Mouse (Mus musculus) MEL (cell line): ENCODE results near the gene Ada. TPM values are rescaled to one million over a fixed set of nuclear protein-coding genes. Genes with fewer than 3 reads are reported as not detected.

Experiments used
- DNase-seq: peaks from one replicate; pipeline ENCODE4 v3.0.0; 2011; ENCODE audit warnings: low read depth, low spot score
- H3K27ac ChIP-seq: 2 replicates; pipeline ENCODE4 v1.5.1; 2012; ENCODE audit warnings: low read depth, mild to moderate bottlenecking, control low read depth, low read length, moderate library complexity; ENCODE audit not compliant: control insufficient read depth
- H3K27me3 ChIP-seq, 2 experiments: fragments of 150-350 bp in 1 of 2; sonication (generic) in 1 of 2; 2 replicates each; pipeline ENCODE4 v1.6.1; 2012; ENCODE audit warnings: low read length in 2 of 2, mild to moderate bottlenecking in 2 of 2, improper control_type of control experiment in 1 of 2, moderate library complexity in 1 of 2; ENCODE audit not compliant: insufficient read depth in 2 of 2, control insufficient read depth in 1 of 2
- H3K36me3 ChIP-seq, 2 experiments: 2 replicates each; pipeline ENCODE4 v1.6.1; 2012 to 2014; ENCODE audit warnings: low read length in 2 of 2, improper control_type of control experiment in 1 of 2, inconsistent platforms in 1 of 2, mild to moderate bottlenecking in 1 of 2; ENCODE audit not compliant: insufficient read depth in 2 of 2, control insufficient read depth in 1 of 2
- H3K4me1 ChIP-seq, 2 experiments: fragments of 150-350 bp in 1 of 2; sonication (generic) in 1 of 2; 2 replicates each; pipeline ENCODE4 v1.6.1; 2012; ENCODE audit warnings: low read length in 2 of 2, improper control_type of control experiment in 1 of 2, mild to moderate bottlenecking in 1 of 2; ENCODE audit not compliant: insufficient read depth in 2 of 2, control insufficient read depth in 1 of 2
- H3K4me3 ChIP-seq, 2 experiments: fragments of 150-350 bp in 1 of 2; sonication (generic) in 1 of 2; 2 replicates each; pipeline ENCODE4 v1.5.1; 2012; ENCODE audit warnings: low read depth in 2 of 2, low read length in 2 of 2, mild to moderate bottlenecking in 2 of 2, moderate library complexity in 2 of 2, control low read depth in 1 of 2, improper control_type of control experiment in 1 of 2; ENCODE audit not compliant: control insufficient read depth in 1 of 2, insufficient read depth in 1 of 2
- H3K79me2 ChIP-seq: 2 replicates; pipeline ENCODE4 v1.6.1; 2012; ENCODE audit warnings: mild to moderate bottlenecking, low read length, moderate library complexity; ENCODE audit not compliant: control insufficient read depth, poor library complexity, insufficient read depth
- H3K9ac ChIP-seq: 2 replicates; pipeline ENCODE4 v1.6.1; 2012; ENCODE audit warnings: low read depth, mild to moderate bottlenecking, control low read depth, low read length, moderate library complexity; ENCODE audit not compliant: control insufficient read depth, poor library complexity, severe bottlenecking
- H3K9me3 ChIP-seq: fragments of 150-350 bp; sonication (generic); replicated peaks from 2 replicates; pipeline ENCODE4 v1.6.1; 2012; ENCODE audit warnings: mild to moderate bottlenecking, low read length, improper control_type of control experiment, moderate library complexity; ENCODE audit not compliant: insufficient read depth
- CHD2 ChIP-seq: IDR thresholded peaks from 2 replicates; pipeline ENCODE4 v1.6.1; 2011; ENCODE audit warnings: low read length, improper control_type of control experiment
- CTCF ChIP-seq, 3 experiments: IDR thresholded peaks in 2 of 3; conservative IDR thresholded peaks in 1 of 3; 2 replicates each; pipeline ENCODE4 v1.5.1; 2011 to 2012; ENCODE audit warnings: low read length in 3 of 3, low read depth in 2 of 3, mild to moderate bottlenecking in 2 of 3, improper control_type of control experiment in 1 of 3, inconsistent platforms in 1 of 3, mixed read lengths in 1 of 3, moderate library complexity in 1 of 3; ENCODE audit not compliant: control insufficient read depth in 1 of 3, insufficient read depth in 1 of 3, poor library complexity in 1 of 3, severe bottlenecking in 1 of 3
- E2F4 ChIP-seq: IDR thresholded peaks from 2 replicates; pipeline ENCODE4 v1.6.1; 2011; ENCODE audit warnings: low read depth, low read length, improper control_type of control experiment, borderline replicate concordance
- ELF1 ChIP-seq: IDR thresholded peaks from 2 replicates; pipeline ENCODE4 v1.6.1; 2014; ENCODE audit warnings: low read depth, mild to moderate bottlenecking, inconsistent platforms, low read length, improper control_type of control experiment, moderate library complexity
- GABPA ChIP-seq: IDR thresholded peaks from 2 replicates; pipeline ENCODE4 v1.6.1; 2012; ENCODE audit warnings: low read depth, mild to moderate bottlenecking, inconsistent platforms, low read length, improper control_type of control experiment, moderate library complexity
- GATA1 ChIP-seq: IDR thresholded peaks from 2 replicates; pipeline ENCODE4 v1.6.1; 2011; ENCODE audit warnings: low read depth, low read length, improper control_type of control experiment
- HCFC1 ChIP-seq: IDR thresholded peaks from 2 replicates; pipeline ENCODE4 v1.6.1; 2012; ENCODE audit warnings: low read depth, mild to moderate bottlenecking, inconsistent platforms, low read length, improper control_type of control experiment, moderate library complexity
- KAT2A ChIP-seq: conservative IDR thresholded peaks from 2 replicates; pipeline ENCODE4 v1.6.1; 2012; ENCODE audit warnings: low read depth, low read length, improper control_type of control experiment, inconsistent platforms
- MAX ChIP-seq: IDR thresholded peaks from 2 replicates; pipeline ENCODE4 v1.6.1; 2011; ENCODE audit warnings: low read length, improper control_type of control experiment
- MEF2A ChIP-seq: IDR thresholded peaks from 2 replicates; pipeline ENCODE4 v1.6.1; 2014; ENCODE audit warnings: low read depth, mild to moderate bottlenecking, inconsistent platforms, low read length, improper control_type of control experiment; ENCODE audit not compliant: poor library complexity, insufficient replicate concordance, severe bottlenecking; ENCODE audit errors: extremely low read depth
- MXI1 ChIP-seq: IDR thresholded peaks from 2 replicates; pipeline ENCODE4 v1.6.1; 2011; ENCODE audit warnings: mild to moderate bottlenecking, low read depth, low read length, improper control_type of control experiment
- MYB ChIP-seq: IDR thresholded peaks from 2 replicates; pipeline ENCODE4 v1.6.1; 2011; ENCODE audit warnings: mild to moderate bottlenecking, low read depth, low read length, improper control_type of control experiment
- MYC ChIP-seq: IDR thresholded peaks from 2 replicates; pipeline ENCODE4 v1.6.1; 2011; ENCODE audit warnings: low read depth, mild to moderate bottlenecking, low read length, improper control_type of control experiment, moderate library complexity
- NRF1 ChIP-seq: IDR thresholded peaks from 2 replicates; pipeline ENCODE4 v1.6.1; 2014; ENCODE audit warnings: low read depth, mild to moderate bottlenecking, inconsistent platforms, low read length, improper control_type of control experiment, moderate library complexity; ENCODE audit not compliant: poor library complexity, insufficient read depth, severe bottlenecking
- RCOR1 ChIP-seq: IDR thresholded peaks from 2 replicates; pipeline ENCODE4 v1.6.1; 2012; ENCODE audit warnings: low read depth, mild to moderate bottlenecking, inconsistent platforms, low read length, improper control_type of control experiment
- SMC3 ChIP-seq: IDR thresholded peaks from 2 replicates; pipeline ENCODE4 v1.6.1; 2011; ENCODE audit warnings: low read depth, low read length, improper control_type of control experiment
- TAL1 ChIP-seq: IDR thresholded peaks from 2 replicates; pipeline ENCODE4 v1.6.1; 2012; ENCODE audit warnings: mild to moderate bottlenecking, inconsistent platforms, low read length, moderate library complexity, mixed read lengths
- TCF12 ChIP-seq: IDR thresholded peaks from 2 replicates; pipeline ENCODE4 v1.6.1; 2014; ENCODE audit warnings: low read depth, mild to moderate bottlenecking, inconsistent platforms, low read length, improper control_type of control experiment, moderate library complexity
- USF2 ChIP-seq, 2 experiments: IDR thresholded peaks; 2 replicates each; pipeline ENCODE4 v1.6.1; 2011 to 2012; ENCODE audit warnings: improper control_type of control experiment in 2 of 2, low read length in 2 of 2, borderline replicate concordance in 1 of 2, inconsistent platforms in 1 of 2, low read depth in 1 of 2, mild to moderate bottlenecking in 1 of 2; ENCODE audit not compliant: insufficient read depth in 1 of 2
- ZC3H11A ChIP-seq: IDR thresholded peaks from 2 replicates; pipeline ENCODE4 v1.6.1; 2012; ENCODE audit warnings: low read depth, mild to moderate bottlenecking, inconsistent platforms, low read length, improper control_type of control experiment
- ZKSCAN1 ChIP-seq: IDR thresholded peaks from 2 replicates; pipeline ENCODE4 v1.6.1; 2012; ENCODE audit warnings: low read depth, mild to moderate bottlenecking, inconsistent platforms, low read length, improper control_type of control experiment, moderate library complexity
- ZMIZ1 ChIP-seq: IDR thresholded peaks from 2 replicates; pipeline ENCODE4 v1.6.1; 2012; ENCODE audit warnings: low read depth, mild to moderate bottlenecking, inconsistent platforms, low read length, improper control_type of control experiment, moderate library complexity
- ZNF384 ChIP-seq: IDR thresholded peaks from 2 replicates; pipeline ENCODE4 v1.6.1; 2012; ENCODE audit warnings: low read depth, mild to moderate bottlenecking, inconsistent platforms, low read length, improper control_type of control experiment
- polyA plus RNA-seq, 2 experiments: library from polyadenylated mRNA; stranded (reverse) in 1 of 2; unstranded in 1 of 2; fragments of >175 nt in 1 of 2; fragments of >200 nt in 1 of 2; gene quantifications; 2 replicates each; pipeline versions ENCODE4 v1.2.1 to v1.2.4; 2012; ENCODE audit warnings: low replicate concordance in 2 of 2, low read depth in 1 of 2; ENCODE audit not compliant: insufficient read length in 2 of 2, insufficient read depth in 1 of 2, missing spikeins in 1 of 2
- total RNA-seq: library from RNA; depleted of rRNA; stranded (reverse); fragments of 300-350 nt; gene quantifications from 2 replicates; pipeline ENCODE4 v1.2.3, GENCODE M21; 2012

The Ada gene
- total and polyA plus RNA-seq, 3 experiments, result 35.1 to 36.5 TPM; not detected in 1

DNA sequence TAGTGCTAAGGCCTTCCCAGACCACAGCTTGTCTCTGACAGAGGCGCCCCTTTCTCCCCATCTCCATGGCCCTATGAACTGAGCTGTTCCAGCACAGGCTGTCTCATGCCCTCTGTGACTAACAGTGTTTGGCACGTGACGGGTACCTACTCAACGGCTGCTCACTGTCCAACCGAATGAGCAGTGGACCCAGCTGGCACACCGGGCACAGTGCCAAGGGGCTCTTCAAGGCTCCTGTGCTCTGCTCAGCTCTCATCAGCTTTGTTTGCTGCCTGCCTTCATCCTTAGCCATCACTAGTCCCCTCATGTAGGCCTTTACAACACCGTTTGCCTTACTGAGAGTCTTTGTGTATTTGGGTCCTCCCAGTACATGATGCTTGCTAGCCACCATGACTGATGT lies 27.5 kb downstream of the Ada start:
- Histone ChIP-seq H3K27ac (no peak overlapping the region), H3K4me3 (no peak overlapping the region), H3K9ac (no peak overlapping the region), H3K27me3 (no peaks in the 10 kb centered on the region), H3K79me2 (no peaks in the 10 kb centered on the region), H3K9me3 (no peaks in the 10 kb centered on the region), H3K4me1 (peaks cover 0 to 4% of the 10 kb centered on the region in 2 experiments; a peak in 1 of 4 replicates), H3K36me3 (no peaks in the 10 kb centered on the region; a peak in 1 of 4 replicates)
- TF ChIP-seq CTCF (IDR thresholded peaks at IDR 0.05 in 2 of 3, conservative IDR thresholded peaks at IDR 0.05 in 1 of 3; ENCODE audit: control insufficient read depth in 1 of 3, insufficient read depth in 1 of 3, low read depth in 2 of 3, low read length in 3 of 3, poor library complexity in 1 of 3, severe bottlenecking in 1 of 3) (no peak), MYB (no peak)
- DNase-seq, result no peak

DNA sequence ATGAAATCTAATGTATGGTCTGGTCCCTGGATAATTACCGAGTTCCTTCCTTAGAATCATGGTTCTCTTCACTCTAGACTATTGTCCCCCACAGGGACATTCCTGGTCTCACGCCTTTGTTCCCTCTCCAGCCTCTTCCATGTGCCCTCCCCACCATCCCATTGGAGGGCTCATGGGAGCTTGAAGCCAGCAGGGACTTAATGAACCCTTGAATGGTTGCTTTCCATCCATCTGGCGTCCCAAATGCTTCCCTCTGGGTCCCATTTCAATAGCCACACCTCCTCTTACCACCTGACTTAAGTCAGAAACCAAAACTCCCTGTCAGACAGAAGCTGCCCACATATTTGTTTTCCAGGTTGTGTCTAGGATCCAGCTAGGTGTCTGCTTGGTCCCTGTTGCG lies 30.4 kb downstream of the Ada start:
- Histone ChIP-seq H3K9ac (no peak overlapping the region), H3K9me3 (no peaks in the 10 kb centered on the region), H3K27ac (no peak overlapping the region), H3K4me3 (no peak overlapping the region), H3K36me3 (no peaks in the 10 kb centered on the region; a peak in 1 of 4 replicates), H3K27me3 (no peaks in the 10 kb centered on the region), H3K4me1 (peaks cover 0 to 4% of the 10 kb centered on the region in 2 experiments; a peak in 1 of 4 replicates), H3K79me2 (no peaks in the 10 kb centered on the region)
- TF ChIP-seq GABPA (no peak), MYC (no peak), RCOR1 (no peak), ZMIZ1 (no peak), CTCF (IDR thresholded peaks at IDR 0.05 in 2 of 3, conservative IDR thresholded peaks at IDR 0.05 in 1 of 3; ENCODE audit: control insufficient read depth in 1 of 3, insufficient read depth in 1 of 3, low read depth in 2 of 3, low read length in 3 of 3, poor library complexity in 1 of 3, severe bottlenecking in 1 of 3) (no peak), KAT2A (no peak), E2F4 (no peak), GATA1 (no peak), ZKSCAN1 (no peak), ELF1 (no peak), CHD2 (no peak)
- no peak for DNase-seq

DNA sequence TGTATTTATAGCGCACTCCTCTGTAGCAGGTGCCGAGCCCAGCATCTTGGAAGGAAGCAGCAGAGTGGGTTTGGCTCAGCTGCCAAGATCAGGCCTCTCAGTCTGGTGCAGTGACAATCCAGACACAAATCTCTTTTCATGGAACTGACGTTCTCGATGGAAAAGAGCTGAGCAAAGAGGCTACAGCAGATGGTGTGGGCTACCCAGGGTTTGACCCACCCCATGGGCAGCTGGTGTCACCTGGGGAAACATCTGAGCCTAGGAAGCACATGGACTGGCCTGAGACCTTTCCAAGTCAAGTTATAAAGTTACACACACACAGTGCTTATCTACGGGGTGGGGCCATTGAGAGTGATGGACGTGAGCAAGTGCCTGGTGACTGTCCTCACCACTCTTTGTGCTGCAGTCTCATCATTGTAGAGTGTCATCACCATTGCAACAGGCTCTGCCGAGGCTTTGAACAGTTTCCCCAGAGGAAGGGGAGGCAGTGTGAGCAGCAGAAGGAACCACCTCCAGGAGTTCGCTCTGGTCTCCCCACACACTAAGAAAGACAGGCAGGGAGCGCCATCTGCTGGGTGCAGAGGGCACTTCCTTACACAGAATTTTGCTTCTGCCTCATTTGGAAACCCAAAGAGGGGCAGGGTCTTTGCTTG lies 31.0 kb downstream of the Ada start:
- Histone ChIP-seq H3K9me3 (no peaks in the 10 kb centered on the region), H3K27ac (no peak overlapping the region), H3K27me3 (no peaks in the 10 kb centered on the region), H3K9ac (0 out of 2 replicates have a peak overlapping the region, but pooled peaks have one; percentile 0), H3K36me3 (no peaks in the 10 kb centered on the region; a peak in 1 of 4 replicates), H3K79me2 (no peaks in the 10 kb centered on the region), H3K4me3 (no peak overlapping the region; a peak in 1 of 4 replicates), H3K4me1 (peaks cover 0 to 4% of the 10 kb centered on the region in 2 experiments; a peak in 1 of 4 replicates)
- DNase-seq, result peak; percentile 88
- peak; percentile 90 to 99 (median 94) for TF ChIP-seq CTCF (IDR thresholded peaks at IDR 0.05 in 2 of 3, conservative IDR thresholded peaks at IDR 0.05 in 1 of 3; ENCODE audit: control insufficient read depth in 1 of 3, insufficient read depth in 1 of 3, low read depth in 2 of 3, low read length in 3 of 3, poor library complexity in 1 of 3, severe bottlenecking in 1 of 3)
- TF ChIP-seq ZNF384, result 0 out of 2 replicates have a peak, but pooled peaks have one; percentile 20
- no peak for TF ChIP-seq MYB
- TF ChIP-seq CHD2, result no peak
- peak; percentile 30; the same call in 1 of the 2 replicates for TF ChIP-seq MXI1
- TF ChIP-seq SMC3, result peak; percentile 98
- TF ChIP-seq HCFC1, result peak; percentile 49; the same call in 1 of the 2 replicates
- TF ChIP-seq USF2 (IDR thresholded peaks at IDR 0.05; ENCODE audit: borderline replicate concordance in 1 of 2, insufficient read depth in 1 of 2, low read depth in 1 of 2, low read length in 2 of 2), result no peak
- TF ChIP-seq NRF1, result 0 out of 2 replicates have a peak, but pooled peaks have one; percentile 20
- TF ChIP-seq MAX, result no peak
- TF ChIP-seq TCF12, result no peak
- TF ChIP-seq ZC3H11A, result peak; percentile 98
- TF ChIP-seq RCOR1, result no peak
- no peak for TF ChIP-seq MEF2A
- TF ChIP-seq TAL1, result no peak
